Mouse (Mus musculus): ENCODE measurements around the gene Cers2.
"Not testable (repeated sequence)": the region's sequence is repeated elsewhere in the genome, so short reads cannot be mapped to it uniquely, and the experiment has no call there.

Cers2 gene

DNA sequence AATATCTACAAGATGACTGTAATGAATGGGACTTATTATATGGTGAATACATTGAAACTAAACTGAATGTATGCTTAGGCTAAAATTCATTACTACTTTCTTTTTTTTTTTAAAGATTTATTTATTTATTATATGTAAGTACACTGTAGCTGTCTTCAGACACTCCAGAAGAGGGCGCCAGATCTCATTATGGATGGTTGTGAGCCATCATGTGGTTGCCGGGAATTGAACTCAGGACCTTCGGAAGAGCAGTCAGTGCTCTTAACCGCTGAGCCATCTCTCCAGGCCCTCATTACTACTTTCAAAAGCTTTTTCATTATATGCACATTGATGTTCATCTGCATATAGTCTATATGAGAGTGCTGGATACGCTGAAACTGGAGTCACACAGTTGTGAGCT lies 33.8 kb downstream of the Cers2 start:
- in situ Hi-C loops (cut with MboI; ENCODE audit: low pct_unique_long_range_greater_than_20kb in 1 of 2, low sequenced_read_pairs in 2 of 2, unreplicated experiment in 1 of 2) = loop anchor here in 1 of 2 experiments (25.0 kb wide), 1 partner anchor 489 kb away; no protein-coding TSS in a partner anchor

DNA sequence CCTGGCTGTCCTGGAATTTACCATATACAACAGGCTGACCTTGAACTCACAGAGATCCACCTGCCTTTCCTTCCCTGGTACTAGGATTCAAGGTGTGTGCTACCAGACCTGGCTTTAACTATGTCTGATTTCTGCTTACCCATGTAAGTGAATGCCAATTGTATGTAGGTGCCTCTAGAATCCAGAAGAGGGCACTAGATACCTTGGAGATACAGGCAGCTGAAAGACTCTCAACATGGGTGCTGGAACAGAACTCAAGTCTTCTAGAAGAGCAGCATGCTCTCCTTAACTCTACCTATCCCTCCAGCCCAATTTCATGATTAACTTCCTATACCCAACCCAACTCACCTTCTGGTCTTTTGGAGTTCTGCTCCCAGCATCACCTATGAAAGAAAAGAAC lies 34.9 kb downstream of the Cers2 start:
- in situ Hi-C loops (cut with MboI; ENCODE audit: low pct_unique_long_range_greater_than_20kb in 1 of 2, low sequenced_read_pairs in 2 of 2, unreplicated experiment in 1 of 2) = loop anchor here in 1 of 2 experiments (25.0 kb wide), 1 partner anchor 488 kb away; no protein-coding TSS in a partner anchor

DNA sequence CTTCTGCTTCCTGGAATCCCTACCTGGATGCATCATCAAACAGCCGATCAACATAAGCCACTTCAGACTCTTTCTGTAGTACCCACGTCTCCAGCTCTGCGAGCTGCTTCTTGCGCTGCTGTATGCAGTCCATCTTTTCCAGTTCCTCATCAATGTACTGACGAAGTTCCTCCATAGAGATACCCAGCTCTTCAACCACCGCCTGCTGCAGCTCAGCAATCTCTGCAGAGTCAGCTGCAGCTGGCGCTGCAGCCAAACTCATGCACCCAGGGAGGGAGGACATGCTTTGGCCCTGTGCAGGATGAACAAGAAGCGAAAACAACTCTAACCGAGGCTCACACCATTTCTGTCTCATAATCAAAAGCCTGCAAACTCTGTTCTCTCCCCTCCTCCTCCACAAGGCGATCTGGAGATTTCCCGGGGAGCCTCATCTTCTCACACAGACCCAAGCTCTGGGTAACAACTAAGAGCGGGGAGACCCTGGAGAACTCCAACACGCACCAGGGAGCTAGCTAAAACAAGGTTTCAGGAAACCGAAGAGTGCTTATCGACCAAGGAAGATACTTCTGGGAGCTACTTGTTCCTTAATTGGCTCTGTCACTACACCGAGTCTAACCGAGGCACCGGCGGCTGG lies 41.4 kb downstream of the Cers2 start:
- in situ Hi-C loops (cut with MboI; ENCODE audit: low pct_unique_long_range_greater_than_20kb in 1 of 2, low sequenced_read_pairs in 2 of 2, unreplicated experiment in 1 of 2) = not testable (repeated sequence)

- in situ Hi-C loops (cut with MboI; ENCODE audit: low pct_unique_long_range_greater_than_20kb in 1 of 2, low sequenced_read_pairs in 2 of 2, unreplicated experiment in 1 of 2) = not testable (repeated sequence)
Measured at GRCm38 (mm10) chr3:95356701-95357449, 42.3 kb downstream of the Cers2 start, which contains the start of gene Setdb1. Setdb1 (minus strand) TSS chr3:95357202.

DNA sequence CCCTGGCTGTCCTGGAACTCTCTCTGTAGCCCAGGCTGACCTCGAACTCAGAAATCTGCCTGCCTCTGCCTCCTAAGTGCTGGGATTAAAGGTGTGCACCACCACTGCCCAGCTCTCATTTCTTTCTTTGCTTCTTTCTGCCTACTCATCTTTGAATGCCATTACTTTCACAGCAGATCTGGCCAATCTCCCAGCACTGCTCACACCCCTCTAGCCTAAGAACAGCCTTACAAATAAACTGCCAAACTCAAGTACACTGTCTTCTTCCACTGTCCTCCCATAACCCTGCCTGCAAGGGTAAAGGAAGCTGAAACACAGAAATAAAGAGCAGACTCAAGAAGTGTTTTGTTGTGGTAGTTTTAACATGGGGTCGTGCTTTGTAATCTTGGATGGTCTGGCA lies 43.2 kb downstream of the Cers2 start:
- in situ Hi-C loops (cut with MboI; ENCODE audit: low pct_unique_long_range_greater_than_20kb in 1 of 2, low sequenced_read_pairs in 2 of 2, unreplicated experiment in 1 of 2) = no loop called here

DNA sequence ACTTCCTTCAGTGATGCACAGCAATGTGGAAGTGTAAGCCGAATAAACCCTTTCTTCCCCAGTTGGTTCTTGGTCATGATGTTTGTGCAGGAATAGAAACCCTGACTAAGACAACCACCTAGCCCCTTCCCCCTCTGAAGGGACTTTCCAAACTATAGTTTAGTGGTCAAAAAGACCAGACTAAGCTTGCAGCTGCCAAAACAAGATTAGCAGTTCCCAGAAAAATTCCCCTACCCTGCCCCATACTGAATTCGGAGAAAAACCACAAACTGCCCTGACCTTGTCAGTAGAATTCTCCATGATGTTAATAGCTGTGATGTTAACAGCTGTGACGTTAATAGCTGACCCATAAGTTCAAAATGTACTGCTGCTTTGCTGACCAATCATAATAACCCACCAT lies 45.7 kb downstream of the Cers2 start:
- in situ Hi-C loops (cut with MboI; ENCODE audit: low pct_unique_long_range_greater_than_20kb in 1 of 2, low sequenced_read_pairs in 2 of 2, unreplicated experiment in 1 of 2) = not testable (repeated sequence)

- in situ Hi-C loops (cut with MboI; ENCODE audit: low pct_unique_long_range_greater_than_20kb in 1 of 2, low sequenced_read_pairs in 2 of 2, unreplicated experiment in 1 of 2) = no loop called here
Measured at GRCm38 (mm10) chr3:95370101-95370500, 55.5 kb downstream of the Cers2 start.

Measured in mouse embryonic stem cell (cell line).